Mouse (Mus musculus): ENCODE measurements around the gene Zfp36l2.

DNA sequence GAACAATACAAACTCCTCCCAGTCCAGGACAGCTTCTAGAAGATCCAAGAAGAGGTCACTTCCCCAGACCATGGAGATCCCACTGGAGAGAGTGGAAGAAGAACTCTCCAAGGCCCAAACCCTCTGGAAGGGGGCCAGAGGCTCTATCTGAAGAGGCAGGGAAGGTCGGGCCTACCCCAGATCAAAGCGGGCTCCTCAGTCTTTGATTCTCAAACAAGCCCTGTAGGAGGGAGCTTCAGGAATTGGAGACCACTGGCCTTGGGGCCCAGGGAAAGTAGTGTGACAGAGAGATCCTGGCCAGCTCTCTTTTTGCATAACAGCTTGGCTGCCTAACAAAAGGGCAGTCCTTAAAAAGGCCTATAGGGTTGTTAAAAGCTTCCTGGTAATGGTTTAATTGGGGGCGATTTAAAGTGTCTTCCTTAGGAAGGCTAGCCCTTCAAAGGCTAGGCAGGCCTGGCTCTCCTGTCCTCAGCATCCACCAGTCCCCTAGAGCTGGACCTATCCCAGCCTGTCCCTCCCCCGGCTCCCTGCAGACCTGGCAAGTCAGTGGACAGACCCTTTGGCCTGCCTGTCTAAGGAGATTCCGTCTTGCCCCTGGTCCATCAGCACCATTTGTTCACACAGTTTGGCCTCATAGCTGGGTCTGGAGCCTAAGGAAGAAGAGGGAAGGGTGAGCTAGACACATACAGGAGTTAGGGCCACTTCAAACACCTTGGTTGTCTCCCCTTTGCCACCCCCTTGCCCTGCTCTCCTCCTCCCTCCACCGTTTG lies 35.4 kb downstream of the Zfp36l2 start:
- no peak for TF ChIP-seq CTCF (IDR thresholded peaks at IDR 0.05; ENCODE audit: insufficient read depth, low read depth, low read length)
- no peak for TF ChIP-seq POLR2A (IDR thresholded peaks at IDR 0.05; ENCODE audit: insufficient read depth, low read depth, low read length)

Measured in olfactory bulb, adult 2 months (tissue).